Mouse (Mus musculus) liver, adult 2 months (tissue): ENCODE results near the gene Wbp1l.

Experiments
- CTCF ChIP-seq: fragments of 200-500 bp; IDR thresholded peaks from 2 replicates; pipeline ENCODE4 v1.5.1; 2011; ENCODE audit warnings: low read depth, low read length, control low read depth
- POLR2A ChIP-seq: fragments of 200-500 bp; IDR thresholded peaks from 2 replicates; pipeline ENCODE4 v1.6.1; 2011; ENCODE audit warnings: low read length, control low read depth; ENCODE audit not compliant: insufficient read depth; ENCODE audit errors: extremely low read depth

GRCm38 (mm10) chr19:46697840-46698517 lies 99.1 kb downstream of the Wbp1l start:
- TF ChIP-seq CTCF (no peak), POLR2A (no peak)
